Mouse (Mus musculus) liver, adult 2 months (tissue): ENCODE results near the gene Gpr137. TPM values are rescaled to one million over a fixed set of nuclear protein-coding genes. Genes with fewer than 3 reads are reported as not detected.

ENCODE experiments used
- DNase-seq: peaks from one replicate; pipeline ENCODE4 v3.0.0-alpha.2; 2011; ENCODE audit warnings: low read depth, low spot score; ENCODE audit errors: extremely low read depth
- H3K27ac ChIP-seq: fragments of 200-500 bp; replicated peaks from 2 replicates; pipeline ENCODE4 v1.5.1; 2012; ENCODE audit warnings: low read depth, mild to moderate bottlenecking, control low read depth, inconsistent platforms, low read length; ENCODE audit not compliant: insufficient read depth
- H3K27me3 ChIP-seq: fragments of 200-500 bp; 2 replicates; pipeline ENCODE4 v1.6.1; 2012; ENCODE audit warnings: mild to moderate bottlenecking, moderate library complexity, low read length, inconsistent platforms; ENCODE audit not compliant: control insufficient read depth, insufficient read depth
- H3K36me3 ChIP-seq: fragments of 200-500 bp; 2 replicates; pipeline ENCODE4 v1.6.1; 2012; ENCODE audit warnings: low read length, inconsistent platforms; ENCODE audit not compliant: control insufficient read depth, insufficient read depth
- H3K4me1 ChIP-seq: fragments of 200-500 bp; 2 replicates; pipeline ENCODE4 v1.6.1; 2011; ENCODE audit warnings: low read length; ENCODE audit not compliant: control insufficient read depth, insufficient read depth
- H3K4me3 ChIP-seq: fragments of 200-500 bp; 2 replicates; pipeline ENCODE4 v1.5.1; 2011; ENCODE audit warnings: low read depth, mild to moderate bottlenecking, control low read depth, low read length, moderate library complexity; ENCODE audit not compliant: insufficient read depth
- H3K79me2 ChIP-seq: fragments of 200-500 bp; 2 replicates; pipeline ENCODE4 v1.6.1; 2012; ENCODE audit warnings: inconsistent platforms, mild to moderate bottlenecking, low read length, moderate library complexity; ENCODE audit not compliant: control insufficient read depth, insufficient read depth
- H3K9ac ChIP-seq: fragments of 200-500 bp; 2 replicates; pipeline ENCODE4 v1.6.1; 2012; ENCODE audit warnings: low read depth, mild to moderate bottlenecking, control low read depth, inconsistent platforms, low read length
- CTCF ChIP-seq: fragments of 200-500 bp; IDR thresholded peaks from 2 replicates; pipeline ENCODE4 v1.5.1; 2011; ENCODE audit warnings: low read depth, low read length, control low read depth
- POLR2A ChIP-seq: fragments of 200-500 bp; IDR thresholded peaks from 2 replicates; pipeline ENCODE4 v1.6.1; 2011; ENCODE audit warnings: low read length, control low read depth; ENCODE audit not compliant: insufficient read depth; ENCODE audit errors: extremely low read depth
- WGBS: fragments of 180-500 bp; shearing (Covaris S2); methylation state at CpG from one replicate; pipeline ENCODE4 v1.1.7; 2018; 5-methylcytosine and 5-hydroxymethylcytosine counted together
- polyA plus RNA-seq: library from polyadenylated mRNA; depleted of rRNA; stranded (reverse); fragments of >200 nt; gene quantifications from 2 replicates; pipeline ENCODE4 v1.2.3, GENCODE M21; 2012
- total RNA-seq: library from RNA; depleted of rRNA; stranded (reverse); fragments of >200 nt; gene quantifications from 2 replicates; pipeline ENCODE4 v1.2.3, GENCODE M21; 2014

Gene Gpr137
- total and polyA plus RNA-seq, 2 experiments = 12.3 to 61.1 TPM

- DNase-seq = peak; percentile 98
- Histone ChIP-seq H3K27me3 (no peaks in the 10 kb centered on the region), H3K27ac (peak overlapping the region; percentile 85), H3K4me3 (peak overlapping the region; percentile 70), H3K79me2 (peaks cover 8% of the 10 kb centered on the region; the same call in 1 of the 2 replicates), H3K9ac (peak overlapping the region; percentile 83), H3K4me1 (peaks cover 22% of the 10 kb centered on the region), H3K36me3 (peaks cover 3% of the 10 kb centered on the region; the same call in 1 of the 2 replicates)
- 1% methylated on average over 58 of the region's 59 CpGs for WGBS
- TF ChIP-seq CTCF (peak; percentile 74), POLR2A (no peak)
Observed at GRCm38 (mm10) chr19:6979486-6980380, 37.5 kb upstream of the Gpr137 start.

- DNase-seq = peak; percentile 44
- Histone ChIP-seq H3K4me1 (peaks cover 22% of the 10 kb centered on the region), H3K36me3 (peaks cover 3% of the 10 kb centered on the region; the same call in 1 of the 2 replicates), H3K9ac (peak overlapping the region; percentile 72), H3K4me3 (peak overlapping the region; percentile 70), H3K27ac (peak overlapping the region; percentile 72), H3K79me2 (peaks cover 8% of the 10 kb centered on the region; the same call in 1 of the 2 replicates), H3K27me3 (no peaks in the 10 kb centered on the region)
- 3% methylated on average over 11 of the region's 11 CpGs for WGBS
- TF ChIP-seq CTCF = no peak
- no peak for TF ChIP-seq POLR2A
Observed at GRCm38 (mm10) chr19:6979001-6979479, 36.8 kb upstream of the Gpr137 start.

GRCm38 (mm10) chr19:6978639-6978974 is 36.3 kb upstream of the Gpr137 start:
- WGBS = 29% methylated on average over 3 of the region's 3 CpGs
- DNase-seq = peak; percentile 61
- peak overlapping the region; percentile 72 for H3K27ac ChIP-seq
- peak overlapping the region; percentile 70; the same call in 1 of the 2 replicates for H3K4me3 ChIP-seq
- peaks cover 22% of the 10 kb centered on the region for H3K4me1 ChIP-seq
- H3K79me2 ChIP-seq = peaks cover 8% of the 10 kb centered on the region; the same call in 1 of the 2 replicates
- H3K9ac ChIP-seq = peak overlapping the region; percentile 72
- H3K36me3 ChIP-seq = peaks cover 3% of the 10 kb centered on the region; the same call in 1 of the 2 replicates
- TF ChIP-seq POLR2A (no peak), CTCF (no peak)
- H3K27me3 ChIP-seq = no peaks in the 10 kb centered on the region

- no peak for DNase-seq
- peaks cover 8% of the 10 kb centered on the region; the same call in 1 of the 2 replicates for H3K79me2 ChIP-seq
- WGBS = 89% methylated on average over 13 of the region's 13 CpGs
- peaks cover 3% of the 10 kb centered on the region; the same call in 1 of the 2 replicates for H3K36me3 ChIP-seq
- TF ChIP-seq CTCF (no peak), POLR2A (no peak)
- H3K4me1 ChIP-seq = peaks cover 22% of the 10 kb centered on the region
- no peaks in the 10 kb centered on the region for H3K27me3 ChIP-seq
- no peak overlapping the region for H3K4me3 ChIP-seq
- H3K27ac ChIP-seq = peak overlapping the region; percentile 5
- no peak overlapping the region for H3K9ac ChIP-seq
Observed at GRCm38 (mm10) chr19:6977759-6978638, 35.7 kb upstream of the Gpr137 start.
